In the genomic region with DNA sequence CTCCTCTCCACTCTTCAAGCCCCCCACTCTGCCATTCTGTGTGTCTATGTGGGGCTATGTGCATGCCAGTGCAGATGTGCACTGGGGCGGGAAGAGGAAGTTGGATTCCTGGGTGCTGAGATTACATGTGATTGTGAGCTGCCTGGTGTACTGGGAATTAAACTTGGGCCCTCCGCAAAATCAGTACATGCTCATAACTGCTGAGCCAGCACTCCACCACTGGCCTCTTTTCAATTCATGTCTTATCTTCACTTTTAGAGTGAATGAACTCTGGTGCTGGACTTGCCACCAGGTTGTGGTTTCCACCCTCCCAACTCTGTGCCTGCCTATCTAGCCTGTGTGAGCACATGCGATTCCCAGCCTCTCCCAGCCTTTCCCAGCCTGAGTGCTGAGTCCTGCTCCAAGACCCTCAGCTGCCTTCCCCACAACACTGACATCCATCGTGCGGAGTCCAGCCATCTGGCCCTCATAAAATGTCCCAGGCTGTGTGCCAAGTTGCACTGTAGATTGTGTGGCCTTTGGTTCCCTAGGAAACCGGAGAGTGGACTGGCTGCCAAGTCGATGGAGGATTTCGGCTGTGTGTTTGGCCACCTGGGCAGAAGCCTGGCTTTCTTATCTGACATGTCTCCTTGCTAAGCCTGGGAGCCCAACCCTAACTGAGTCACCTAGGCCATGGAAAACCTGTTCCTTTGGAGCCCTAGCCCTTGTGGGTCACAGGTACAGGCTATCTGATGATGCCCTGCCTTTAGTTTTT, we compare ENCODE assay signal across 8 mouse cellular contexts. TPM values are rescaled to one million over a fixed set of nuclear protein-coding genes. Genes with fewer than 3 reads are reported as not detected.
A peak's percentile ranks its signal among the peaks of the same experiment; 100 is the strongest.
DNase-seq lines count a peak whose midpoint lies in the region; ATAC-seq lines count a peak whose summit lies in the region.

No protein-coding gene starts in this region.

- no peaks in the 10 kb centered on the region for H3K9me3 ChIP-seq in embryonic facial prominence, embryonic 15.5 days (replicated peaks)
- H3K9me3 ChIP-seq in heart, embryonic 13.5 days = no peaks in the 10 kb centered on the region
- no peaks in the 10 kb centered on the region for H3K9me3 ChIP-seq in kidney, embryonic 15.5 days (replicated peaks)
- H3K9me3 ChIP-seq in liver, embryonic 15.5 days (replicated peaks) = no peaks in the 10 kb centered on the region
- H3K9me3 ChIP-seq in neural tube, embryonic 14.5 days (ENCODE audit: control insufficient read depth, low read length) = no peaks in the 10 kb centered on the region

- peak; percentile 31; the same call in 1 of the 2 replicates for ATAC-seq in frontal cortex, adult (ENCODE audit: low TSS enrichment)
- ATAC-seq in embryonic facial prominence, embryonic 15.5 days (ENCODE audit: insufficient number of reproducible peaks, low FRiP score, low TSS enrichment, low read depth) = peak; percentile 91
- ATAC-seq in heart, embryonic 13.5 days (ENCODE audit: extremely low read depth, insufficient number of reproducible peaks, low FRiP score, low TSS enrichment) = peak; percentile 70; the same call in 1 of the 2 replicates
- peak; percentile 91 for ATAC-seq in kidney, embryonic 15.5 days (replicated peaks; ENCODE audit: low FRiP score)
- peak; percentile 37; the same call in 1 of the 2 replicates for ATAC-seq in liver, embryonic 15.5 days (ENCODE audit: insufficient read depth)
- peak; percentile 91 for ATAC-seq in neural tube, embryonic 14.5 days (ENCODE audit: low read depth)
- no peak for ATAC-seq in inflammation-experienced regulatory T-cells, adult 6 months

- peak overlapping the region; percentile 83 for H3K27ac ChIP-seq in embryonic facial prominence, embryonic 15.5 days (replicated peaks)
- peak overlapping the region; percentile 54 for H3K27ac ChIP-seq in heart, embryonic 13.5 days (replicated peaks)
- peak overlapping the region; percentile 81 for H3K27ac ChIP-seq in kidney, embryonic 15.5 days
- no peak overlapping the region for H3K27ac ChIP-seq in liver, embryonic 15.5 days (replicated peaks)
- peak overlapping the region; percentile 60; the same call in 1 of the 2 replicates for H3K27ac ChIP-seq in neural tube, embryonic 14.5 days (ENCODE audit: low read depth, low read length)

- WGBS in embryonic facial prominence, embryonic 15.5 days = 40% methylated on average over 8 of the region's 8 CpGs
- WGBS in heart, embryonic 13.5 days = 26% methylated on average over 8 of the region's 8 CpGs
- 31% methylated on average over 8 of the region's 8 CpGs for WGBS in kidney, embryonic 15.5 days
- 56% methylated on average over 8 of the region's 8 CpGs for WGBS in liver, embryonic 15.5 days (ENCODE audit: insufficient replicate concordance)
- 32% methylated on average over 8 of the region's 8 CpGs for WGBS in neural tube, embryonic 14.5 days

- no peak overlapping the region for H3K4me3 ChIP-seq in embryonic facial prominence, embryonic 15.5 days (replicated peaks)
- H3K4me3 ChIP-seq in heart, embryonic 13.5 days = no peak overlapping the region
- H3K4me3 ChIP-seq in kidney, embryonic 15.5 days (replicated peaks) = no peak overlapping the region
- no peak overlapping the region for H3K4me3 ChIP-seq in liver, embryonic 15.5 days (replicated peaks)
- H3K4me3 ChIP-seq in neural tube, embryonic 14.5 days (ENCODE audit: low read depth, low read length) = no peak overlapping the region

- H3K27me3 ChIP-seq in embryonic facial prominence, embryonic 15.5 days = no peaks in the 10 kb centered on the region
- no peaks in the 10 kb centered on the region for H3K27me3 ChIP-seq in heart, embryonic 13.5 days (replicated peaks)
- no peaks in the 10 kb centered on the region for H3K27me3 ChIP-seq in kidney, embryonic 15.5 days
- peaks cover 4% of the 10 kb centered on the region; the same call in 1 of the 2 replicates for H3K27me3 ChIP-seq in liver, embryonic 15.5 days
- no peaks in the 10 kb centered on the region for H3K27me3 ChIP-seq in neural tube, embryonic 14.5 days (ENCODE audit: control insufficient read depth, insufficient read depth, low read length)

- H3K9ac ChIP-seq in embryonic facial prominence, embryonic 15.5 days = no peak overlapping the region
- no peak overlapping the region for H3K9ac ChIP-seq in heart, embryonic 13.5 days
- H3K9ac ChIP-seq in kidney, embryonic 15.5 days = no peak overlapping the region
- no peak overlapping the region for H3K9ac ChIP-seq in liver, embryonic 15.5 days
- H3K9ac ChIP-seq in neural tube, embryonic 14.5 days (replicated peaks; ENCODE audit: low read depth, low read length) = no peak overlapping the region

- no peak for DNase-seq in frontal cortex, adult 2 months (ENCODE audit: extremely low spot score in 1 of 2, low spot score in 1 of 2)

- no peaks in the 10 kb centered on the region for H3K36me3 ChIP-seq in embryonic facial prominence, embryonic 15.5 days
- no peaks in the 10 kb centered on the region for H3K36me3 ChIP-seq in heart, embryonic 13.5 days
- no peaks in the 10 kb centered on the region for H3K36me3 ChIP-seq in kidney, embryonic 15.5 days
- H3K36me3 ChIP-seq in liver, embryonic 15.5 days (replicated peaks) = no peaks in the 10 kb centered on the region
- no peaks in the 10 kb centered on the region for H3K36me3 ChIP-seq in neural tube, embryonic 14.5 days (ENCODE audit: control insufficient read depth, insufficient read depth, low read length)

- peaks cover 25% of the 10 kb centered on the region for H3K4me1 ChIP-seq in embryonic facial prominence, embryonic 15.5 days
- H3K4me1 ChIP-seq in heart, embryonic 13.5 days = peaks cover 35% of the 10 kb centered on the region
- peaks cover 33% of the 10 kb centered on the region for H3K4me1 ChIP-seq in kidney, embryonic 15.5 days
- peaks cover 11% of the 10 kb centered on the region for H3K4me1 ChIP-seq in liver, embryonic 15.5 days (replicated peaks)
- H3K4me1 ChIP-seq in neural tube, embryonic 14.5 days (ENCODE audit: control insufficient read depth, insufficient read depth, low read length) = peaks cover 4% of the 10 kb centered on the region; the same call in 1 of the 2 replicates

- no peak overlapping the region for H3K4me2 ChIP-seq in embryonic facial prominence, embryonic 15.5 days (replicated peaks)
- H3K4me2 ChIP-seq in heart, embryonic 13.5 days = 0 out of 2 replicates have a peak overlapping the region, but pooled peaks have one; percentile 8
- H3K4me2 ChIP-seq in kidney, embryonic 15.5 days = peak overlapping the region; percentile 10; the same call in 1 of the 2 replicates
- H3K4me2 ChIP-seq in liver, embryonic 15.5 days = no peak overlapping the region
- H3K4me2 ChIP-seq in neural tube, embryonic 14.5 days (ENCODE audit: low read depth, low read length) = no peak overlapping the region

RNA-seq across cellular contexts. Expression of gene Kdm7a, which starts 36.3 kb away (rescaled TPM):
- polyA plus RNA-seq in frontal cortex, adult 2 months (2012; rRNA removed) = 13.2 and 13.3 TPM in 2 replicates
- polyA plus RNA-seq in embryonic facial prominence, embryonic 15.5 days (2015; fragmentation: Nextera tagmentation; extraction: Ambion mirVana) = 6.3 and 6.8 TPM in 2 replicates
- 3.6 and 3.7 TPM in 2 replicates for polyA plus RNA-seq in heart, embryonic 13.5 days (2015; fragmentation: Nextera tagmentation; extraction: Ambion mirVana)
- 6.4 and 6.7 TPM in 2 replicates for polyA plus RNA-seq in kidney, embryonic 15.5 days (2015; fragmentation: Nextera tagmentation; extraction: Ambion mirVana)
- polyA plus RNA-seq in liver, embryonic 15.5 days (2015; fragmentation: Nextera tagmentation; extraction: Ambion mirVana) = 12.1 and 12.5 TPM in 2 replicates
- polyA plus RNA-seq in neural tube, embryonic 14.5 days (2014; fragmentation: Nextera tagmentation; extraction: Ambion mirVana) = 5.8 and 10.1 TPM in 2 replicates
- polyA plus RNA-seq in inflammation-experienced regulatory T-cells, adult 6 months (2017; shearing (Covaris generic)) = 10 to 100 TPM in 2 of 3 experiments, 1 to 10 TPM in 1; 8.6 to 13.2 (median 11.6) TPM

Comparison
In these comparisons a context has a peak if more than half of its experiments do, and no peak if none do; other contexts are left out.
1. H3K4me2 ChIP-seq: peak in heart, embryonic 13.5 days (single experiment) and kidney, embryonic 15.5 days (single experiment); none in embryonic facial prominence, embryonic 15.5 days (single experiment), liver, embryonic 15.5 days (single experiment) and neural tube, embryonic 14.5 days (single experiment).